Mouse (Mus musculus) ZHBTc4 (cell line): ENCODE results near the gene Med12l.

Source experiments
- DNase-seq: peaks from one replicate; pipeline ENCODE4 v3.0.0-alpha.2; 2011; ENCODE audit warnings: low read depth, low spot score

Med12l gene

GRCm38 (mm10) chr3:59187336-59187735 is 181.7 kb downstream of the Med12l start:
- no peak for DNase-seq

GRCm38 (mm10) chr3:59191674-59192073 is 186.0 kb downstream of the Med12l start:
- DNase-seq, result no peak

GRCm38 (mm10) chr3:59194099-59194498 is 188.5 kb downstream of the Med12l start:
- no peak for DNase-seq

GRCm38 (mm10) chr3:59194938-59195337 is 189.3 kb downstream of the Med12l start, which contains the start of gene Gpr87:
TSS of gene Gpr87 (minus strand) at chr3:59195104.
- DNase-seq, result no peak

GRCm38 (mm10) chr3:59197329-59197948 is 191.8 kb downstream of the Med12l start:
- no peak for DNase-seq

- DNase-seq, result peak; percentile 40
Measured at GRCm38 (mm10) chr3:59203802-59204520, 198.3 kb downstream of the Med12l start.

- DNase-seq, result no peak
Measured at GRCm38 (mm10) chr3:59204719-59205503, 199.3 kb downstream of the Med12l start.

- DNase-seq, result no peak
Measured at GRCm38 (mm10) chr3:59205941-59206340, 200.3 kb downstream of the Med12l start.

GRCm38 (mm10) chr3:59208650-59209548 is 203.3 kb downstream of the Med12l start:
- DNase-seq, result peak; percentile 69

- DNase-seq, result peak; percentile 16
Measured at GRCm38 (mm10) chr3:59210089-59210488, 204.5 kb downstream of the Med12l start.

- no peak for DNase-seq
Measured at GRCm38 (mm10) chr3:59210727-59211126, 205.1 kb downstream of the Med12l start, which contains the start of gene P2ry13. TSS of gene P2ry13 (minus strand) at chr3:59210882.

- DNase-seq, result no peak
Measured at GRCm38 (mm10) chr3:59211784-59212183, 206.2 kb downstream of the Med12l start.

- no peak for DNase-seq
Measured at GRCm38 (mm10) chr3:59212404-59212803, 206.8 kb downstream of the Med12l start.

GRCm38 (mm10) chr3:59217211-59217610 is 211.6 kb downstream of the Med12l start:
- no peak for DNase-seq

- no peak for DNase-seq
Measured at GRCm38 (mm10) chr3:59219326-59219725, 213.7 kb downstream of the Med12l start.

- DNase-seq, result no peak
Measured at GRCm38 (mm10) chr3:59222303-59222702, 216.7 kb downstream of the Med12l start.

GRCm38 (mm10) chr3:59225411-59225810 is 219.8 kb downstream of the Med12l start:
- no peak for DNase-seq

- no peak for DNase-seq
Measured at GRCm38 (mm10) chr3:59227696-59228095, 222.1 kb downstream of the Med12l start.

- no peak for DNase-seq
Measured at GRCm38 (mm10) chr3:59228730-59229551, 223.3 kb downstream of the Med12l start.

GRCm38 (mm10) chr3:59230912-59231311 is 225.3 kb downstream of the Med12l start:
- DNase-seq, result no peak
